Mouse (Mus musculus): ENCODE measurements around the gene Frmd4a. TPM values are rescaled to one million over a fixed set of nuclear protein-coding genes. Genes with fewer than 3 reads are reported as not detected.

Frmd4a gene
- total RNA-seq, 1 experiment: 9.3 TPM

GRCm38 (mm10) chr2:4101370-4101769 is 83.9 kb downstream of the Frmd4a start:
- no peak for DNase-seq (ENCODE audit: low read depth, low spot score)
- in situ Hi-C loops (cut with MboI; ENCODE audit: low sequenced_read_pairs in 2 of 2, unreplicated experiment in 2 of 2): no loop called here
- Histone ChIP-seq H3K9me3 (ENCODE audit: control insufficient read depth, insufficient read depth, low read depth, low read length) (no peaks in the 10 kb centered on the region), H3K4me3 (ENCODE audit: insufficient read depth in 1 of 2, low read depth in 1 of 2, low read length in 2 of 2, poor library complexity in 1 of 2, severe bottlenecking in 1 of 2) (no peak overlapping the region), H3K4me1 (ENCODE audit: control insufficient read depth in 2 of 2, insufficient read depth in 2 of 2, low read length in 2 of 2, poor library complexity in 1 of 2) (no peaks in the 10 kb centered on the region), H3K36me3 (ENCODE audit: control insufficient read depth, insufficient read depth, low read length, poor library complexity, severe bottlenecking) (no peaks in the 10 kb centered on the region), H3K27ac (ENCODE audit: insufficient read depth, low read depth, low read length, poor library complexity, severe bottlenecking) (no peak overlapping the region), H3K9ac (ENCODE audit: insufficient read depth, low read depth, low read length, poor library complexity, severe bottlenecking) (no peak overlapping the region)
- TF ChIP-seq HCFC1 (IDR thresholded peaks at IDR 0.05; ENCODE audit: borderline replicate concordance, insufficient read depth, low read length): no peak
- TF ChIP-seq MAFK (IDR thresholded peaks at IDR 0.05; ENCODE audit: insufficient read depth, low read depth, low read length): no peak
- no peak for TF ChIP-seq ZNF384 (IDR thresholded peaks at IDR 0.05; ENCODE audit: low read depth, low read length)
- TF ChIP-seq ZC3H11A (IDR thresholded peaks at IDR 0.05; ENCODE audit: borderline replicate concordance, low read depth, low read length): no peak
- no peak for TF ChIP-seq CHD2 (IDR thresholded peaks at IDR 0.05; ENCODE audit: low read depth, low read length)

GRCm38 (mm10) chr2:4113303-4113920 is 95.9 kb downstream of the Frmd4a start:
- Histone ChIP-seq H3K4me3 (ENCODE audit: insufficient read depth in 1 of 2, low read depth in 1 of 2, low read length in 2 of 2, poor library complexity in 1 of 2, severe bottlenecking in 1 of 2) (no peak overlapping the region), H3K27ac (ENCODE audit: insufficient read depth, low read depth, low read length, poor library complexity, severe bottlenecking) (no peak overlapping the region), H3K4me1 (ENCODE audit: control insufficient read depth in 2 of 2, insufficient read depth in 2 of 2, low read length in 2 of 2, poor library complexity in 1 of 2) (no peaks in the 10 kb centered on the region), H3K9me3 (ENCODE audit: control insufficient read depth, insufficient read depth, low read depth, low read length) (no peaks in the 10 kb centered on the region), H3K9ac (ENCODE audit: insufficient read depth, low read depth, low read length, poor library complexity, severe bottlenecking) (no peak overlapping the region), H3K36me3 (ENCODE audit: control insufficient read depth, insufficient read depth, low read length, poor library complexity, severe bottlenecking) (no peaks in the 10 kb centered on the region)
- in situ Hi-C loops (cut with MboI; ENCODE audit: low sequenced_read_pairs in 2 of 2, unreplicated experiment in 2 of 2): no loop called here
- TF ChIP-seq CHD2 (IDR thresholded peaks at IDR 0.05; ENCODE audit: low read depth, low read length) (no peak), ZNF384 (IDR thresholded peaks at IDR 0.05; ENCODE audit: low read depth, low read length) (no peak), ZC3H11A (IDR thresholded peaks at IDR 0.05; ENCODE audit: borderline replicate concordance, low read depth, low read length) (no peak), MAFK (IDR thresholded peaks at IDR 0.05; ENCODE audit: insufficient read depth, low read depth, low read length) (no peak), HCFC1 (IDR thresholded peaks at IDR 0.05; ENCODE audit: borderline replicate concordance, insufficient read depth, low read length) (no peak)
- peak; percentile 28 for DNase-seq (ENCODE audit: low read depth, low spot score)

GRCm38 (mm10) chr2:4119678-4120458 is 102.4 kb downstream of the Frmd4a start:
- no peaks in the 10 kb centered on the region for H3K9me3 ChIP-seq (ENCODE audit: control insufficient read depth, insufficient read depth, low read depth, low read length)
- no peak for DNase-seq (ENCODE audit: low read depth, low spot score)
- no peak overlapping the region for H3K4me3 ChIP-seq (ENCODE audit: insufficient read depth in 1 of 2, low read depth in 1 of 2, low read length in 2 of 2, poor library complexity in 1 of 2, severe bottlenecking in 1 of 2)
- no peak overlapping the region for H3K27ac ChIP-seq (ENCODE audit: insufficient read depth, low read depth, low read length, poor library complexity, severe bottlenecking)
- in situ Hi-C loops (cut with MboI; ENCODE audit: low sequenced_read_pairs in 2 of 2, unreplicated experiment in 2 of 2): no loop called here
- no peaks in the 10 kb centered on the region for H3K4me1 ChIP-seq (ENCODE audit: control insufficient read depth in 2 of 2, insufficient read depth in 2 of 2, low read length in 2 of 2, poor library complexity in 1 of 2)
- no peaks in the 10 kb centered on the region for H3K36me3 ChIP-seq (ENCODE audit: control insufficient read depth, insufficient read depth, low read length, poor library complexity, severe bottlenecking)
- H3K9ac ChIP-seq (ENCODE audit: insufficient read depth, low read depth, low read length, poor library complexity, severe bottlenecking): no peak overlapping the region
- no peak for TF ChIP-seq ZC3H11A (IDR thresholded peaks at IDR 0.05; ENCODE audit: borderline replicate concordance, low read depth, low read length)
- TF ChIP-seq HCFC1 (IDR thresholded peaks at IDR 0.05; ENCODE audit: borderline replicate concordance, insufficient read depth, low read length): no peak
- no peak for TF ChIP-seq MAFK (IDR thresholded peaks at IDR 0.05; ENCODE audit: insufficient read depth, low read depth, low read length)
- TF ChIP-seq CHD2 (IDR thresholded peaks at IDR 0.05; ENCODE audit: low read depth, low read length): no peak
- no peak for TF ChIP-seq ZNF384 (IDR thresholded peaks at IDR 0.05; ENCODE audit: low read depth, low read length)

- TF ChIP-seq ZC3H11A (IDR thresholded peaks at IDR 0.05; ENCODE audit: borderline replicate concordance, low read depth, low read length) (no peak), MAFK (IDR thresholded peaks at IDR 0.05; ENCODE audit: insufficient read depth, low read depth, low read length) (no peak), CHD2 (IDR thresholded peaks at IDR 0.05; ENCODE audit: low read depth, low read length) (no peak), HCFC1 (IDR thresholded peaks at IDR 0.05; ENCODE audit: borderline replicate concordance, insufficient read depth, low read length) (no peak), ZNF384 (IDR thresholded peaks at IDR 0.05; ENCODE audit: low read depth, low read length) (no peak)
- no peak for DNase-seq (ENCODE audit: low read depth, low spot score)
- H3K9ac ChIP-seq (ENCODE audit: insufficient read depth, low read depth, low read length, poor library complexity, severe bottlenecking): no peak overlapping the region
- H3K4me3 ChIP-seq (ENCODE audit: insufficient read depth in 1 of 2, low read depth in 1 of 2, low read length in 2 of 2, poor library complexity in 1 of 2, severe bottlenecking in 1 of 2): no peak overlapping the region
- H3K36me3 ChIP-seq (ENCODE audit: control insufficient read depth, insufficient read depth, low read length, poor library complexity, severe bottlenecking): no peaks in the 10 kb centered on the region
- no peaks in the 10 kb centered on the region for H3K4me1 ChIP-seq (ENCODE audit: control insufficient read depth in 2 of 2, insufficient read depth in 2 of 2, low read length in 2 of 2, poor library complexity in 1 of 2)
- in situ Hi-C loops (cut with MboI; ENCODE audit: low sequenced_read_pairs in 2 of 2, unreplicated experiment in 2 of 2): no loop called here
- H3K9me3 ChIP-seq (ENCODE audit: control insufficient read depth, insufficient read depth, low read depth, low read length): peaks cover 3% of the 10 kb centered on the region; the same call in 1 of the 2 replicates
- H3K27ac ChIP-seq (ENCODE audit: insufficient read depth, low read depth, low read length, poor library complexity, severe bottlenecking): no peak overlapping the region
Measured at GRCm38 (mm10) chr2:4131216-4131615, 113.7 kb downstream of the Frmd4a start.

Measured in ES-E14 (cell line).